Mouse (Mus musculus) embryo, embryonic 11.5 days (tissue): ENCODE data around the gene Lrp1.
A peak's percentile ranks its signal among the peaks of the same experiment; 100 is the strongest.

Source experiments
- DNase-seq: peaks from one replicate; pipeline ENCODE4 v3.0.0-alpha.2; 2012; ENCODE audit warnings: low read depth, low spot score

Gene Lrp1

GRCm38 (mm10) chr10:127592850-127593249 lies 28.1 kb downstream of the Lrp1 start:
- no peak for DNase-seq

- DNase-seq, result no peak
These were observed 28.5 kb downstream of the Lrp1 start for GRCm38 (mm10) chr10:127592423-127592822.

- DNase-seq, result peak; percentile 45
These were observed 29.4 kb downstream of the Lrp1 start for GRCm38 (mm10) chr10:127591514-127591913.

- no peak for DNase-seq
These were observed 30.0 kb downstream of the Lrp1 start for GRCm38 (mm10) chr10:127590831-127591451.

GRCm38 (mm10) chr10:127590256-127590655 lies 30.7 kb downstream of the Lrp1 start:
- DNase-seq, result no peak

- DNase-seq, result no peak
These were observed 33.2 kb downstream of the Lrp1 start for GRCm38 (mm10) chr10:127587776-127588175.

GRCm38 (mm10) chr10:127586209-127586608 lies 34.7 kb downstream of the Lrp1 start:
- DNase-seq, result no peak

- DNase-seq, result no peak
These were observed 35.4 kb downstream of the Lrp1 start for GRCm38 (mm10) chr10:127585598-127585997.

GRCm38 (mm10) chr10:127583649-127584048 lies 37.3 kb downstream of the Lrp1 start:
- DNase-seq, result no peak

GRCm38 (mm10) chr10:127581291-127581690 lies 39.7 kb downstream of the Lrp1 start:
- DNase-seq, result no peak

GRCm38 (mm10) chr10:127577982-127578381 lies 43.0 kb downstream of the Lrp1 start:
- no peak for DNase-seq

GRCm38 (mm10) chr10:127577156-127577555 lies 43.8 kb downstream of the Lrp1 start:
- DNase-seq, result no peak

- DNase-seq, result no peak
These were observed 44.5 kb downstream of the Lrp1 start for GRCm38 (mm10) chr10:127576381-127576961.

- no peak for DNase-seq
These were observed 45.2 kb downstream of the Lrp1 start for GRCm38 (mm10) chr10:127575741-127576140.

GRCm38 (mm10) chr10:127572281-127572680 lies 48.7 kb downstream of the Lrp1 start:
- no peak for DNase-seq

GRCm38 (mm10) chr10:127570937-127571641 lies 49.9 kb downstream of the Lrp1 start:
- no peak for DNase-seq

GRCm38 (mm10) chr10:127570384-127570783 lies 50.6 kb downstream of the Lrp1 start:
- DNase-seq, result no peak

- peak; percentile 66 for DNase-seq
These were observed 51.5 kb downstream of the Lrp1 start for GRCm38 (mm10) chr10:127569450-127569849.

GRCm38 (mm10) chr10:127566553-127567326 lies 54.2 kb downstream of the Lrp1 start:
- no peak for DNase-seq

- DNase-seq, result no peak
These were observed 56.6 kb downstream of the Lrp1 start for GRCm38 (mm10) chr10:127564301-127564700.

- DNase-seq, result no peak
These were observed 57.1 kb downstream of the Lrp1 start for GRCm38 (mm10) chr10:127563840-127564239.

GRCm38 (mm10) chr10:127561145-127561544 lies 59.8 kb downstream of the Lrp1 start:
- no peak for DNase-seq
